Mouse (Mus musculus): ENCODE measurements around the gene Gfpt2.
"Not testable (repeated sequence)": the region's sequence is repeated elsewhere in the genome, so short reads cannot be mapped to it uniquely, and the experiment has no call there.

Gene Gfpt2

DNA sequence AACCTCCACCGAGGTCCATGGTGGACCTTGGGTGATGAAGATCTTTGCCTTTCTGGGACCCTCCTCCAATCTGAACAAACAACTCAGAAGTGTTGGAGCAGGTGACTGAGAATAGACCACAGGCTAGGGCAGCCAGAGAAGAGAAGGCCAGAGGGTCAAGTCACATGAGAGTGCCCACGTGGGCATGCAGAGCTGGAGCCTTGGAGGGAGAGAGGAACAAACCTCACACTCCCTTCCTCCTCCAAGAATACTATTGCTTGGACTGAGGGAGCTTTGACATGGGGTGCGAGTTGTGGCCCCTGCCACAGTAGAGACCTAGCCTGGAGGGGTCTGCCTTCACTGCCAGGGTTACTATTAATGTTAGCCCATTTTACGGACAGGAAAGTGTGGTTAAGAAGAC lies 30.0 kb upstream of the Gfpt2 start:
- Histone ChIP-seq H3K36me3 (ENCODE audit: insufficient read depth, low read length) (no peaks in the 10 kb centered on the region), H3K4me1 (replicated peaks; ENCODE audit: low read depth, low read length) (peaks cover 53% of the 10 kb centered on the region), H3K4me3 (replicated peaks; ENCODE audit: low read length) (no peak overlapping the region), H3K9me3 (ENCODE audit: low read length) (no peaks in the 10 kb centered on the region), H3K27me3 (ENCODE audit: insufficient read depth, low read length) (no peaks in the 10 kb centered on the region)
- no peak for TF ChIP-seq CTCF (conservative IDR thresholded peaks at IDR 0.05; ENCODE audit: low read length)
- TF ChIP-seq NANOG (IDR thresholded peaks at IDR 0.05; ENCODE audit: borderline replicate concordance, low read length): no peak
- TF ChIP-seq POU5F1 (IDR thresholded peaks at IDR 0.05; ENCODE audit: borderline replicate concordance, low read length): no peak

DNA sequence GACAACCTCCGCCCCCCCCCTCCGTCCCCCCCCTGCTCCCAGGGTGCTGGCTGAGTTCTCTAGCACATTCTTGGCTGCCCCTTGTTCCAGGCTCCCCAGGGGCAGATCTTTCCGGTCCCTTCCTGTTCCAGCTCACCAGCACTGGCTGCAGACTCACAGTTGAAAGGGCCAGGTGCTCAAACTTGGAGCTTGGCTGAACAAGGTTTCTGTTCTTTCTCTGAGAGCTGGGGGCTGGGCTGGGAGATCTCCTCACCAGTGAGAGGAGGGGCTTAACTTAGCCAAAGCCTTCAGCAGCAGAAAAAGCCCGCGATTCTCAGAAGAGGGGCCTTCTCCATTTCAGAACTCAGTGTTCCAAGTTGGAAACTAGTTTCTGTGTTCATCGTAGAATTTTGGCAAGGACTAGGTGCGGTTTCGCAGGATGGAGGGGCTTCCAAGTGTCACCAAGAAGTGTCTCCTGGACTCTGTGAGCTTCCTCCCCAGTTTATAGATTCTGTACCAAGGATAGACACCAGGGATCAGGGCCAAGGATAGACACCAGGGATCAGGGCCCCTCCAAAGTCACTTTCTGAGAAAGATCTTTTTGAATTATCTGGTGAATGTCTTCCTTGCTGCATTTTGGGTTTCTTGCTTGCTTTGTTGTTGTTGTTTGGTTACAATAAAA lies 29.2 kb upstream of the Gfpt2 start:
- no peaks in the 10 kb centered on the region for H3K9me3 ChIP-seq (ENCODE audit: low read length)
- H3K4me3 ChIP-seq (replicated peaks; ENCODE audit: low read length): peak overlapping the region; percentile 61
- no peak for TF ChIP-seq NANOG (IDR thresholded peaks at IDR 0.05; ENCODE audit: borderline replicate concordance, low read length)
- no peak for TF ChIP-seq CTCF (conservative IDR thresholded peaks at IDR 0.05; ENCODE audit: low read length)
- TF ChIP-seq POU5F1 (IDR thresholded peaks at IDR 0.05; ENCODE audit: borderline replicate concordance, low read length): no peak
- H3K4me1 ChIP-seq (replicated peaks; ENCODE audit: low read depth, low read length): peaks cover 53% of the 10 kb centered on the region
- no peaks in the 10 kb centered on the region for H3K27me3 ChIP-seq (ENCODE audit: insufficient read depth, low read length)
- H3K36me3 ChIP-seq (ENCODE audit: insufficient read depth, low read length): no peaks in the 10 kb centered on the region

GRCm38 (mm10) chr11:49765377-49766136 lies 28.4 kb upstream of the Gfpt2 start:
- no peaks in the 10 kb centered on the region for H3K27me3 ChIP-seq (ENCODE audit: insufficient read depth, low read length)
- H3K36me3 ChIP-seq (ENCODE audit: insufficient read depth, low read length): no peaks in the 10 kb centered on the region
- H3K4me3 ChIP-seq (replicated peaks; ENCODE audit: low read length): no peak overlapping the region
- no peaks in the 10 kb centered on the region for H3K9me3 ChIP-seq (ENCODE audit: low read length)
- H3K4me1 ChIP-seq (replicated peaks; ENCODE audit: low read depth, low read length): peaks cover 57% of the 10 kb centered on the region
- TF ChIP-seq NANOG (IDR thresholded peaks at IDR 0.05; ENCODE audit: borderline replicate concordance, low read length) (no peak), CTCF (conservative IDR thresholded peaks at IDR 0.05; ENCODE audit: low read length) (no peak), POU5F1 (IDR thresholded peaks at IDR 0.05; ENCODE audit: borderline replicate concordance, low read length) (no peak)

- H3K4me1 ChIP-seq (replicated peaks; ENCODE audit: low read depth, low read length): peaks cover 52% of the 10 kb centered on the region
- no peaks in the 10 kb centered on the region for H3K27me3 ChIP-seq (ENCODE audit: insufficient read depth, low read length)
- TF ChIP-seq CTCF (conservative IDR thresholded peaks at IDR 0.05; ENCODE audit: low read length): no peak
- no peak for TF ChIP-seq NANOG (IDR thresholded peaks at IDR 0.05; ENCODE audit: borderline replicate concordance, low read length)
- TF ChIP-seq POU5F1 (IDR thresholded peaks at IDR 0.05; ENCODE audit: borderline replicate concordance, low read length): no peak
- no peaks in the 10 kb centered on the region for H3K9me3 ChIP-seq (ENCODE audit: low read length)
- no peak overlapping the region for H3K4me3 ChIP-seq (replicated peaks; ENCODE audit: low read length)
- no peaks in the 10 kb centered on the region for H3K36me3 ChIP-seq (ENCODE audit: insufficient read depth, low read length)
Observed at GRCm38 (mm10) chr11:49766137-49766411, 27.9 kb upstream of the Gfpt2 start.

DNA sequence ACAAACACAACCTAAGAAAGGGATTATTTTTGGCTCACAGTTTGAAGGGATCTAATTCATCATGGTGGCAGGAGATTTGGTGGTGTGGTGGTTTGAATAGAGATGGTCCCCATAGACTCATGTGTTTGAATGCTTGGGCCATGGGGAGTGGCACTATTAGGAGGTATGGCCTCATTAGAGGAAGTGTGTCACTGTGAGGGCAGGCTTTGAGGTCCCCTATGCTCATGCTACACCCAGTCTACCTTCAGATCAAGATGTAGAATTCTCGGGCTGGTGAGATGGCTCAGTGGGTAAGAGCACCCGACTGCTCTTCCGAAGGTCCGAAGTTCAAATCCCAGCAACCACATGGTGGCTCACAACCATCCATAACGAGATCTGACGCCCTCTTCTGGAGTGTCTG lies 26.5 kb upstream of the Gfpt2 start:
- not testable (repeated sequence) for H3K27me3 ChIP-seq (ENCODE audit: insufficient read depth, low read length); H3K9me3 ChIP-seq (ENCODE audit: low read length); H3K36me3 ChIP-seq (ENCODE audit: insufficient read depth, low read length); H3K4me3 ChIP-seq (replicated peaks; ENCODE audit: low read length)
- H3K4me1 ChIP-seq (replicated peaks; ENCODE audit: low read depth, low read length): peaks cover 49% of the 10 kb centered on the region

DNA sequence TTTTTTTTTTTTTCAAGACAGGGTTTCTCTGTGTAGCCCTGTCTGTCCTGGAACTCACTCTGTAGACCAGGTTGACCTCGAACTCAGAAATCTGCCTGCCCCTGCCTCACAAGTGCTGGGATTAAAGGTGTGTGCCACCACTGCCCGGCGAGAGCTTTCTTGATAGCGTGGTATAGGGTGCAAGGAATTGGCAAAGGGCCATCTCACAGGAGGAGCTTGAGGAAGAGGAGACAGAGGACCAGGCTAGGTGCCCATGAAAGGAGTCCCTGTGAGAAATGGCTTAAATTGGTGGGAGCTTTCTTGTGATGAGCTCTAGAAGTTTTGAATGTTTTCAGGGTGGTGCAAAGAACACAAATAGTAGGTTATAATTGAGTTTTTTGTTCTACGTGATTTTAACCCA lies 25.2 kb upstream of the Gfpt2 start:
- TF ChIP-seq CTCF (conservative IDR thresholded peaks at IDR 0.05; ENCODE audit: low read length) (no peak), POU5F1 (IDR thresholded peaks at IDR 0.05; ENCODE audit: borderline replicate concordance, low read length) (no peak), NANOG (IDR thresholded peaks at IDR 0.05; ENCODE audit: borderline replicate concordance, low read length) (no peak)
- H3K9me3 ChIP-seq (ENCODE audit: low read length): peaks cover 5% of the 10 kb centered on the region; the same call in 1 of the 2 replicates
- no peak overlapping the region for H3K4me3 ChIP-seq (replicated peaks; ENCODE audit: low read length)
- no peaks in the 10 kb centered on the region for H3K36me3 ChIP-seq (ENCODE audit: insufficient read depth, low read length)
- H3K27me3 ChIP-seq (ENCODE audit: insufficient read depth, low read length): 0 out of 2 replicates have a peak, but pooled peaks cover 3% of the 10 kb centered on the region
- peaks cover 37% of the 10 kb centered on the region for H3K4me1 ChIP-seq (replicated peaks; ENCODE audit: low read depth, low read length)

DNA sequence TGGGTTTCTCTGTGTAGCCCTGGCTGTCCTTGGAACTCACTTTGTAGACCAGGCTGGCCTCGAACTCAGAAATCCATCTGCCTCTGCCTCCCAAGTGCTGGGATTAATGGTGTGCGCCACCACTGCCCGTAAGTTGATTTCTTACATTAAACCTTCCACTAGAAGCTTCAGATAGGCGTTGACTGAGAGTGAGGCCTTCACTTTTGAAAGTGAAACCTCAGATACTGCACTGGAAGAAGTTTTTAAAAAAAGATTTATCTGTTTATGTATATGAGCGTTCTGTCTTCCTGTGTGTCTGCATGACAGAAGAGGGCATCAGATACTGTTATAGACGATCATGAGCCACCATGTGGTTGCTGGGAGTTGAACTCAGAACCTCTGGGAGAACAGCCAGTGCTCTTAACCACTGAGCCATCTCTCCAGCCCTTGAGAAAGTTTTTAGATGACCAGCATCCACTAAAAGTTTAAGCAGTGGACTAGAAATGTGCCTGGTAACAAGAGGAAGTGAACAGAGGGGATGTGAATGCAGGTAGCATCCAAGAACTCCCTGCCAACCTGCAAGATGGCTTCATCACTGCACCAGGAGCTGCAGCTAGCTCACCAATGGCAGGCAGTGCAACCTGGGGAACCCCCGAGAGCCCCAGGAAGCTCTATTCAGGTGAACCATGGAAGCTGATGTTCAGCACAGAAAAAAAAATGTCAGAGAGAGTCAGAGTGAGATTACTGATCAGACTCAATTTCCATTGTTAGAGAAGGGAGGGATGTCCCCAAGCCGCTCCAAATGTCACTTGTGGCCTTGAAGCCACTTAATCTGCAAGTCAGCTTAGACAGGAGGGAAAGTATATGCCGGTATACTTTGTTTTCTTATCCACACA lies 23.1 kb upstream of the Gfpt2 start:
- Histone ChIP-seq H3K4me1 (replicated peaks; ENCODE audit: low read depth, low read length) (peaks cover 27% of the 10 kb centered on the region), H3K9me3 (ENCODE audit: low read length) (peaks cover 5% of the 10 kb centered on the region; the same call in 1 of the 2 replicates), H3K36me3 (ENCODE audit: insufficient read depth, low read length) (no peaks in the 10 kb centered on the region), H3K27me3 (ENCODE audit: insufficient read depth, low read length) (peaks cover 9% of the 10 kb centered on the region), H3K4me3 (replicated peaks; ENCODE audit: low read length) (no peak overlapping the region)
- TF ChIP-seq POU5F1 (IDR thresholded peaks at IDR 0.05; ENCODE audit: borderline replicate concordance, low read length) (no peak), CTCF (conservative IDR thresholded peaks at IDR 0.05; ENCODE audit: low read length) (no peak), NANOG (IDR thresholded peaks at IDR 0.05; ENCODE audit: borderline replicate concordance, low read length) (no peak)

DNA sequence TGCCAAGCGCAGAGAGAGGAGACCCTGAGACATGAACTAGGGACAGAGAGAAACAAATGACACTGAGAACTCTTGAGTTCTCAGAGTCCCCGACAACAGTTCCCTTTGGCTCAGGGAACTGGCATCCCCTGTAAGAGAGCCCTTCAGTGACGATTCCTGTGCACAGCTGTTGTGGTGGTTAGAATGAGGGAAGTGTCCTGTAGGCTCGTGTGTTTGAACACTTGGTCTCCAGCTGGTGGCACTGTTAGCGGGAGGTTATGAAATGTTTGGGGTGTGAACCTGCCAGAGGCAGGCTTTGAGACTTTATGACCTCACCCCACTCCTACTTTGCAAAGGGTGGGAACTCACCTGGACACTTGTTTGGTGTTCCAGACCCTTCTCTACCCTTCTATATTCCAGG lies 21.7 kb upstream of the Gfpt2 start:
- TF ChIP-seq CTCF (conservative IDR thresholded peaks at IDR 0.05; ENCODE audit: low read length) (no peak), POU5F1 (IDR thresholded peaks at IDR 0.05; ENCODE audit: borderline replicate concordance, low read length) (no peak), NANOG (IDR thresholded peaks at IDR 0.05; ENCODE audit: borderline replicate concordance, low read length) (no peak)

More for the DNA sequence above, 21.7 kb upstream of the Gfpt2 start:
- Histone ChIP-seq H3K4me1 (replicated peaks; ENCODE audit: low read depth, low read length) (peaks cover 30% of the 10 kb centered on the region), H3K36me3 (ENCODE audit: insufficient read depth, low read length) (no peaks in the 10 kb centered on the region), H3K27me3 (ENCODE audit: insufficient read depth, low read length) (peaks cover 11% of the 10 kb centered on the region), H3K9me3 (ENCODE audit: low read length) (peaks cover 5% of the 10 kb centered on the region; the same call in 1 of the 2 replicates), H3K4me3 (replicated peaks; ENCODE audit: low read length) (no peak overlapping the region)
